Mouse (Mus musculus) lung, postnatal 0 days (tissue): ENCODE data around the gene Prkch. TPM values are rescaled to one million over a fixed set of nuclear protein-coding genes. Genes with fewer than 3 reads are reported as not detected.

ENCODE experiments used
- ATAC-seq: fragments of 200-750 bp; cut with Nextera tagmentation; 2 replicates; pipeline ENCODE4 v1.8.0; 2017; ENCODE audit warnings: moderate library complexity
- DNase-seq: peaks from one replicate; pipeline ENCODE4 v3.0.0-alpha.2; 2016; ENCODE audit warnings: low spot score
- H3K27ac ChIP-seq: fragments of 300-500 bp; sonication (generic); 2 replicates; pipeline ENCODE4 v1.5.1; 2014; ENCODE audit warnings: antibody characterized with exemption, mild to moderate bottlenecking, low read length, mixed read lengths
- H3K27me3 ChIP-seq: fragments of 300-500 bp; sonication (generic); replicated peaks from 2 replicates; pipeline ENCODE4 v1.6.1; 2014; ENCODE audit warnings: low read length, mixed read lengths; ENCODE audit not compliant: insufficient read depth
- H3K36me3 ChIP-seq: fragments of 300-500 bp; sonication (generic); 2 replicates; pipeline ENCODE4 v1.6.1; 2014; ENCODE audit warnings: low read length, mixed read lengths; ENCODE audit not compliant: insufficient read depth
- H3K4me1 ChIP-seq: fragments of 300-500 bp; sonication (generic); 2 replicates; pipeline ENCODE4 v1.6.1; 2014; ENCODE audit warnings: antibody characterized with exemption, low read depth, low read length, mixed read lengths; ENCODE audit not compliant: insufficient read depth
- H3K4me2 ChIP-seq: fragments of 300-500 bp; sonication (generic); replicated peaks from 2 replicates; pipeline ENCODE4 v1.6.1; 2014; ENCODE audit warnings: low read depth, mild to moderate bottlenecking, low read length, moderate library complexity, mixed read lengths
- H3K4me3 ChIP-seq: fragments of 300-500 bp; sonication (generic); 2 replicates; pipeline ENCODE4 v1.5.1; 2014; ENCODE audit warnings: low read depth, low read length
- H3K9ac ChIP-seq: fragments of 300-500 bp; sonication (generic); replicated peaks from 2 replicates; pipeline ENCODE4 v1.6.1; 2014; ENCODE audit warnings: low read depth, mild to moderate bottlenecking
- H3K9me3 ChIP-seq: fragments of 300-500 bp; sonication (generic); 2 replicates; pipeline ENCODE4 v1.6.1; 2016; ENCODE audit warnings: low read length, mixed read lengths
- CTCF ChIP-seq: IDR thresholded peaks from 2 replicates; pipeline ENCODE4 v1.5.1; 2016; ENCODE audit warnings: antibody characterized with exemption, mild to moderate bottlenecking
- EP300 ChIP-seq: IDR thresholded peaks from 2 replicates; pipeline ENCODE4 v1.6.1; 2016; ENCODE audit warnings: antibody characterized with exemption, mild to moderate bottlenecking, control low read depth
- WGBS: fragments of 180-500 bp; shearing (Covaris S2); extraction: QIAGEN DNeasy Blood & Tissue Kit; methylation state at CpG from one replicate; pipeline ENCODE4 v1.1.7; 2014; 5-methylcytosine and 5-hydroxymethylcytosine counted together
- polyA plus RNA-seq: library from polyadenylated mRNA; unstranded; fragments of >200 nt; fragmentation: Nextera tagmentation; extraction: Ambion mirVana; gene quantifications from 2 replicates; pipeline ENCODE4 v1.2.1, GENCODE M21; 2015

Prkch gene
- polyA plus RNA-seq, 1 experiment from 2014 or later = 20.0 TPM

- H3K4me2 ChIP-seq = peak overlapping the region; percentile 19; the same call in 1 of the 2 replicates
- ATAC-seq (peak; percentile 52), DNase-seq (peak; percentile 46)
- TF ChIP-seq EP300 = peak; percentile 92
- TF ChIP-seq CTCF = no peak
- H3K4me3 ChIP-seq = no peak overlapping the region
- H3K27me3 ChIP-seq = no peaks in the 10 kb centered on the region
- no peaks in the 10 kb centered on the region for H3K4me1 ChIP-seq
- 40% methylated on average over 15 of the region's 15 CpGs for WGBS
- no peak overlapping the region for H3K9ac ChIP-seq
- no peaks in the 10 kb centered on the region for H3K9me3 ChIP-seq
- no peaks in the 10 kb centered on the region for H3K36me3 ChIP-seq
- peak overlapping the region; percentile 54; the same call in 1 of the 2 replicates for H3K27ac ChIP-seq
Measured at GRCm38 (mm10) chr12:73574632-73575031, 10.0 kb upstream of the Prkch start.

- Histone ChIP-seq H3K4me2 (no peak overlapping the region), H3K4me1 (no peaks in the 10 kb centered on the region), H3K27ac (no peak overlapping the region), H3K9me3 (no peaks in the 10 kb centered on the region), H3K27me3 (no peaks in the 10 kb centered on the region), H3K4me3 (no peak overlapping the region), H3K9ac (no peak overlapping the region), H3K36me3 (no peaks in the 10 kb centered on the region)
- ATAC-seq = no peak
- DNase-seq = no peak
- WGBS = 51% methylated on average over 6 of the region's 6 CpGs
- no peak for TF ChIP-seq EP300
- TF ChIP-seq CTCF = no peak
Measured at GRCm38 (mm10) chr12:73578141-73578540, 6.5 kb upstream of the Prkch start.

GRCm38 (mm10) chr12:73580811-73581210, 3.8 kb upstream of the Prkch start:
- Histone ChIP-seq H3K9me3 (no peaks in the 10 kb centered on the region), H3K9ac (no peak overlapping the region), H3K4me3 (no peak overlapping the region), H3K4me2 (no peak overlapping the region), H3K27me3 (0 out of 2 replicates have a peak, but pooled peaks cover under 1% of the 10 kb centered on the region), H3K27ac (no peak overlapping the region), H3K36me3 (no peaks in the 10 kb centered on the region), H3K4me1 (no peaks in the 10 kb centered on the region)
- DNase-seq = no peak
- ATAC-seq = no peak
- TF ChIP-seq EP300 = no peak
- TF ChIP-seq CTCF = no peak
- 82% methylated on average over 7 of the region's 7 CpGs for WGBS

- H3K4me1 ChIP-seq = no peaks in the 10 kb centered on the region
- DNase-seq (peak; percentile 59), ATAC-seq (peak; percentile 42)
- H3K9ac ChIP-seq = no peak overlapping the region
- peaks cover 4% of the 10 kb centered on the region; the same call in 1 of the 2 replicates for H3K27me3 ChIP-seq
- 0 out of 2 replicates have a peak overlapping the region, but pooled peaks have one; percentile 75 for H3K4me3 ChIP-seq
- H3K9me3 ChIP-seq = no peaks in the 10 kb centered on the region
- H3K36me3 ChIP-seq = no peaks in the 10 kb centered on the region
- TF ChIP-seq CTCF (no peak), EP300 (no peak)
- H3K4me2 ChIP-seq = 0 out of 2 replicates have a peak overlapping the region, but pooled peaks have one; percentile 22
- WGBS = 47% methylated on average over 9 of the region's 9 CpGs
- peak overlapping the region; percentile 95 for H3K27ac ChIP-seq
Measured at GRCm38 (mm10) chr12:73583318-73583717, 1.3 kb upstream of the Prkch start.

- Histone ChIP-seq H3K9ac (peak overlapping the region; percentile 82), H3K4me1 (no peaks in the 10 kb centered on the region), H3K4me3 (peak overlapping the region; percentile 75), H3K27ac (peak overlapping the region; percentile 95), H3K9me3 (no peaks in the 10 kb centered on the region), H3K4me2 (peak overlapping the region; percentile 94), H3K36me3 (no peaks in the 10 kb centered on the region), H3K27me3 (peaks cover 4% of the 10 kb centered on the region; the same call in 1 of the 2 replicates)
- peak; percentile 72 for TF ChIP-seq CTCF
- peak; percentile 84 for TF ChIP-seq EP300
- 9% methylated on average over 33 of the region's 33 CpGs for WGBS
- peak; percentile 76 for ATAC-seq
- peak; percentile 81 for DNase-seq
Measured at GRCm38 (mm10) chr12:73583813-73584609, 585 bp upstream of the Prkch start.

GRCm38 (mm10) chr12:73585241-73585801, 725 bp downstream of the Prkch start:
- ATAC-seq (no peak), DNase-seq (no peak)
- H3K36me3 ChIP-seq = no peaks in the 10 kb centered on the region
- H3K4me2 ChIP-seq = peak overlapping the region; percentile 94
- peak overlapping the region; percentile 82 for H3K9ac ChIP-seq
- no peak for TF ChIP-seq EP300
- WGBS = under 1% methylated on average over 33 of the region's 33 CpGs
- peak overlapping the region; percentile 95 for H3K27ac ChIP-seq
- peak overlapping the region; percentile 75 for H3K4me3 ChIP-seq
- H3K9me3 ChIP-seq = no peaks in the 10 kb centered on the region
- H3K27me3 ChIP-seq = peaks cover 4% of the 10 kb centered on the region; the same call in 1 of the 2 replicates
- H3K4me1 ChIP-seq = no peaks in the 10 kb centered on the region
